Mouse (Mus musculus) G1E (cell line): Measurements from ENCODE around the gene Vwce. TPM values are rescaled to one million over a fixed set of nuclear protein-coding genes. Genes with fewer than 3 reads are reported as not detected.

Experiments
- ATAC-seq: 2 replicates; pipeline ENCODE4 v1.8.0; 2016; ENCODE audit warnings: mild to moderate bottlenecking; ENCODE audit not compliant: insufficient number of reproducible peaks, poor library complexity, low FRiP score, severe bottlenecking; ENCODE audit errors: extremely low read depth
- DNase-seq: peaks from one replicate; pipeline ENCODE4 v3.0.0; 2012; ENCODE audit warnings: low spot score
- H3K27me3 ChIP-seq: 2 replicates; pipeline ENCODE4 v1.6.1; 2012; ENCODE audit warnings: mild to moderate bottlenecking, low read length, inconsistent platforms; ENCODE audit not compliant: insufficient read depth
- H3K36me3 ChIP-seq: replicated peaks from 2 replicates; pipeline ENCODE3; 2012; ENCODE audit warnings: mild to moderate bottlenecking, inconsistent platforms
- H3K4me1 ChIP-seq: 2 replicates; pipeline ENCODE4 v1.6.1; 2012; ENCODE audit warnings: low read depth, low read length, inconsistent platforms, mixed read lengths; ENCODE audit not compliant: insufficient read depth
- H3K4me3 ChIP-seq: 2 replicates; pipeline ENCODE4 v1.5.1; 2012; ENCODE audit warnings: low read depth, mild to moderate bottlenecking, inconsistent platforms, low read length, moderate library complexity, mixed read lengths
- H3K9me3 ChIP-seq: replicated peaks from 2 replicates; pipeline ENCODE4 v1.6.1; 2012; ENCODE audit warnings: inconsistent platforms
- CTCF ChIP-seq: IDR thresholded peaks from 2 replicates; pipeline ENCODE4 v1.5.1; 2012; ENCODE audit warnings: low read depth, low read length, inconsistent platforms, mixed read lengths
- GATA1 ChIP-seq: IDR thresholded peaks from 2 replicates; pipeline ENCODE4 v1.6.1; 2012; ENCODE audit warnings: borderline replicate concordance, low read length, inconsistent platforms, mixed read lengths
- GATA2 ChIP-seq: IDR thresholded peaks from 2 replicates; pipeline ENCODE4 v1.6.1; 2012; ENCODE audit warnings: low read depth, low read length, inconsistent platforms, borderline replicate concordance
- POLR2AphosphoS5 ChIP-seq: IDR thresholded peaks from 2 replicates; pipeline ENCODE4 v1.6.1; 2012; ENCODE audit warnings: low read depth, low read length, inconsistent platforms; ENCODE audit not compliant: insufficient replicate concordance
- TAL1 ChIP-seq: conservative IDR thresholded peaks from 2 replicates; pipeline ENCODE4 v1.6.1; 2012; ENCODE audit warnings: low read depth, low read length, inconsistent platforms, mixed read lengths
- polyA plus RNA-seq: library from polyadenylated mRNA; stranded (reverse); fragments of >175 nt; gene quantifications from 2 replicates; pipeline ENCODE4 v1.2.3, GENCODE M21; 2012
- total RNA-seq, 2 experiments: library from RNA; stranded (forward) in 1 of 2; stranded (reverse) in 1 of 2; fragments of 200-1000 nt in 1 of 2; fragments of >200 nt in 1 of 2; fragmentation: Nextera tagmentation in 1 of 2; gene quantifications; 2 replicates each; pipeline ENCODE4 v1.2.3; 2014 to 2017

Gene Vwce
- total and polyA plus RNA-seq, 3 experiments: 0.16 to 1.4 (median 0.24) TPM

- H3K36me3 ChIP-seq: peaks cover 46% of the 10 kb centered on the region
- ATAC-seq (no peak), DNase-seq (no peak)
- peaks cover 4% of the 10 kb centered on the region; the same call in 1 of the 2 replicates for H3K4me1 ChIP-seq
- H3K27me3 ChIP-seq: peaks cover 10% of the 10 kb centered on the region
- TF ChIP-seq CTCF: no peak
- TF ChIP-seq POLR2AphosphoS5: no peak
- TF ChIP-seq TAL1: no peak
- no peak for TF ChIP-seq GATA2
- no peak for TF ChIP-seq GATA1
- no peaks in the 10 kb centered on the region for H3K9me3 ChIP-seq
- H3K4me3 ChIP-seq: no peak overlapping the region
Measured at GRCm38 (mm10) chr19:10715476-10715875, 81.5 kb downstream of the Vwce start.

Other genes starting within 250 kb of the Vwce start
- gene Syt7, start 245.1 kb upstream of the Vwce start, total RNA-seq (2014; fragmentation: Nextera tagmentation): 3.8 TPM in 1 of 2 replicates, not detected in the other
- under 0.01 and 0.05 TPM in 2 replicates for gene Syt7, start 245.1 kb upstream of the Vwce start, total RNA-seq (2017)
- not detected in 2 replicates for gene Syt7, start 245.1 kb upstream of the Vwce start, polyA plus RNA-seq
- gene Lrrc10b, start 176.7 kb upstream of the Vwce start, total RNA-seq (2014; fragmentation: Nextera tagmentation): not detected in 2 replicates
- 0.06 TPM in 1 of 2 replicates, not detected in the other for gene Lrrc10b, start 176.7 kb upstream of the Vwce start, total RNA-seq (2017)
- gene Lrrc10b, start 176.7 kb upstream of the Vwce start, polyA plus RNA-seq: not detected in 2 replicates
- gene Ppp1r32, start 151.3 kb upstream of the Vwce start, total RNA-seq (2014; fragmentation: Nextera tagmentation): 0.53 and 1.1 TPM in 2 replicates
- gene Ppp1r32, start 151.3 kb upstream of the Vwce start, total RNA-seq (2017): 0.12 TPM in 1 of 2 replicates, not detected in the other
- 0.51 and 0.52 TPM in 2 replicates for gene Ppp1r32, start 151.3 kb upstream of the Vwce start, polyA plus RNA-seq
- gene Cpsf7, start 108.9 kb upstream of the Vwce start, total RNA-seq (2014; fragmentation: Nextera tagmentation): 108 and 119 TPM in 2 replicates
- 48.5 and 48.6 TPM in 2 replicates for gene Cpsf7, start 108.9 kb upstream of the Vwce start, total RNA-seq (2017)
- gene Cpsf7, start 108.9 kb upstream of the Vwce start, polyA plus RNA-seq: 47.4 and 69.0 TPM in 2 replicates
- gene Sdhaf2, start 108.1 kb upstream of the Vwce start, total RNA-seq (2014; fragmentation: Nextera tagmentation): 89.1 and 102 TPM in 2 replicates
- 145 and 154 TPM in 2 replicates for gene Sdhaf2, start 108.1 kb upstream of the Vwce start, total RNA-seq (2017)
- gene Sdhaf2, start 108.1 kb upstream of the Vwce start, polyA plus RNA-seq: 5.7 and 7.0 TPM in 2 replicates
- gene Tmem216, start 78.0 kb upstream of the Vwce start, total RNA-seq (2014; fragmentation: Nextera tagmentation): 20.3 and 25.6 TPM in 2 replicates
- 14.6 and 17.5 TPM in 2 replicates for gene Tmem216, start 78.0 kb upstream of the Vwce start, total RNA-seq (2017)
- 1.7 and 1.9 TPM in 2 replicates for gene Tmem216, start 78.0 kb upstream of the Vwce start, polyA plus RNA-seq
- 23.1 and 23.5 TPM in 2 replicates for gene Cyb561a3, start 57.0 kb upstream of the Vwce start, total RNA-seq (2014; fragmentation: Nextera tagmentation)
- 18.0 and 22.5 TPM in 2 replicates for gene Cyb561a3, start 57.0 kb upstream of the Vwce start, total RNA-seq (2017)
- 6.3 and 8.2 TPM in 2 replicates for gene Cyb561a3, start 57.0 kb upstream of the Vwce start, polyA plus RNA-seq
- 50.1 and 61.6 TPM in 2 replicates for gene Tmem138, start 56.9 kb upstream of the Vwce start, total RNA-seq (2014; fragmentation: Nextera tagmentation)
- 9.7 and 13.5 TPM in 2 replicates for gene Tmem138, start 56.9 kb upstream of the Vwce start, total RNA-seq (2017)
- 4.6 and 5.0 TPM in 2 replicates for gene Tmem138, start 56.9 kb upstream of the Vwce start, polyA plus RNA-seq
- gene Ddb1, start 28.9 kb upstream of the Vwce start, total RNA-seq (2014; fragmentation: Nextera tagmentation): 334 and 389 TPM in 2 replicates
- gene Ddb1, start 28.9 kb upstream of the Vwce start, total RNA-seq (2017): 516 and 542 TPM in 2 replicates
- gene Ddb1, start 28.9 kb upstream of the Vwce start, polyA plus RNA-seq: 29.5 and 30.8 TPM in 2 replicates
- 10.9 and 11.7 TPM in 2 replicates for gene Tkfc, start 28.6 kb upstream of the Vwce start, total RNA-seq (2014; fragmentation: Nextera tagmentation)
- gene Tkfc, start 28.6 kb upstream of the Vwce start, total RNA-seq (2017): 6.7 and 6.8 TPM in 2 replicates
- 2.7 and 4.6 TPM in 2 replicates for gene Tkfc, start 28.6 kb upstream of the Vwce start, polyA plus RNA-seq
- 1.6 and 2.4 TPM in 2 replicates for gene Pga5, start 43.9 kb downstream of the Vwce start, total RNA-seq (2014; fragmentation: Nextera tagmentation)
- gene Pga5, start 43.9 kb downstream of the Vwce start, total RNA-seq (2017): 1.6 and 1.9 TPM in 2 replicates
- gene Pga5, start 43.9 kb downstream of the Vwce start, polyA plus RNA-seq: 0.14 TPM in 2 replicates
- gene Vps37c, start 54.5 kb downstream of the Vwce start, total RNA-seq (2014; fragmentation: Nextera tagmentation): 16.3 and 27.1 TPM in 2 replicates
- gene Vps37c, start 54.5 kb downstream of the Vwce start, total RNA-seq (2017): 5.2 TPM in 2 replicates
- gene Vps37c, start 54.5 kb downstream of the Vwce start, polyA plus RNA-seq: 34.9 and 40.0 TPM in 2 replicates
- not detected in 2 replicates for gene Cd5, start 104.8 kb downstream of the Vwce start, total RNA-seq (2014; fragmentation: Nextera tagmentation)
- gene Cd5, start 104.8 kb downstream of the Vwce start, total RNA-seq (2017): 0.11 and 0.17 TPM in 2 replicates
- gene Cd5, start 104.8 kb downstream of the Vwce start, polyA plus RNA-seq: not detected in 2 replicates
- gene Cd6, start 195.8 kb downstream of the Vwce start, total RNA-seq (2014; fragmentation: Nextera tagmentation): not detected in 2 replicates
- gene Cd6, start 195.8 kb downstream of the Vwce start, total RNA-seq (2017): 0.11 and 0.41 TPM in 2 replicates
- not detected in 2 replicates for gene Cd6, start 195.8 kb downstream of the Vwce start, polyA plus RNA-seq
- not detected in 2 replicates for gene Slc15a3, start 205.5 kb downstream of the Vwce start, total RNA-seq (2014; fragmentation: Nextera tagmentation)
- gene Slc15a3, start 205.5 kb downstream of the Vwce start, total RNA-seq (2017): under 0.01 and 0.05 TPM in 2 replicates
- 0.01 and 0.02 TPM in 2 replicates for gene Slc15a3, start 205.5 kb downstream of the Vwce start, polyA plus RNA-seq
- 2.3 TPM in 1 of 2 replicates, not detected in the other for gene Tmem132a, start 235.7 kb downstream of the Vwce start, total RNA-seq (2014; fragmentation: Nextera tagmentation)
- gene Tmem132a, start 235.7 kb downstream of the Vwce start, total RNA-seq (2017): 0.06 and 0.27 TPM in 2 replicates
- 0.01 TPM in 1 of 2 replicates, not detected in the other for gene Tmem132a, start 235.7 kb downstream of the Vwce start, polyA plus RNA-seq
- gene Tmem109, start 247.8 kb downstream of the Vwce start, total RNA-seq (2014; fragmentation: Nextera tagmentation): 2.3 and 6.8 TPM in 2 replicates
- 11.6 and 12.2 TPM in 2 replicates for gene Tmem109, start 247.8 kb downstream of the Vwce start, total RNA-seq (2017)
- 7.7 and 8.5 TPM in 2 replicates for gene Tmem109, start 247.8 kb downstream of the Vwce start, polyA plus RNA-seq